Mouse (Mus musculus) hindbrain, embryonic 14.5 days (tissue): ENCODE results near the gene Ints5. TPM values are rescaled to one million over a fixed set of nuclear protein-coding genes. Genes with fewer than 3 reads are reported as not detected.

Experiments used
- ATAC-seq: fragments of 200-750 bp; cut with Nextera tagmentation; 2 replicates; pipeline ENCODE4 v1.8.0; 2017; ENCODE audit warnings: moderate number of reproducible peaks, mild to moderate bottlenecking, moderate TSS enrichment, moderate library complexity; ENCODE audit not compliant: low FRiP score
- DNase-seq: peaks from one replicate; pipeline ENCODE4 v3.0.0-alpha.2; 2015; ENCODE audit warnings: low spot score
- H3K27ac ChIP-seq: fragments of 300-500 bp; sonication (generic); 2 replicates; pipeline ENCODE4 v1.5.1; 2014; ENCODE audit warnings: mild to moderate bottlenecking, moderate library complexity
- H3K27me3 ChIP-seq: fragments of 300-500 bp; sonication (generic); 2 replicates; pipeline ENCODE4 v1.6.1; 2014; ENCODE audit warnings: mild to moderate bottlenecking, low read length, mixed read lengths; ENCODE audit not compliant: control insufficient read depth, insufficient read depth
- H3K36me3 ChIP-seq: fragments of 300-500 bp; sonication (generic); replicated peaks from 2 replicates; pipeline ENCODE4 v1.6.1; 2014; ENCODE audit not compliant: control insufficient read depth, insufficient read depth
- H3K4me1 ChIP-seq: fragments of 300-500 bp; sonication (generic); replicated peaks from 2 replicates; pipeline ENCODE4 v1.6.1; 2014; ENCODE audit warnings: antibody characterized with exemption, low read length, mixed read lengths; ENCODE audit not compliant: control insufficient read depth, insufficient read depth
- H3K4me2 ChIP-seq: fragments of 300-500 bp; sonication (generic); replicated peaks from 2 replicates; pipeline ENCODE4 v1.6.1; 2014; ENCODE audit warnings: mild to moderate bottlenecking, moderate library complexity
- H3K4me3 ChIP-seq: fragments of 300-500 bp; sonication (generic); replicated peaks from 2 replicates; pipeline ENCODE4 v1.5.1; 2014; ENCODE audit warnings: mild to moderate bottlenecking, low read length
- H3K9ac ChIP-seq: fragments of 300-500 bp; sonication (generic); 2 replicates; pipeline ENCODE4 v1.6.1; 2014
- H3K9me3 ChIP-seq: fragments of 300-500 bp; sonication (generic); 2 replicates; pipeline ENCODE4 v1.6.1; 2016; ENCODE audit warnings: low read length; ENCODE audit not compliant: control insufficient read depth
- WGBS: fragments of 180-500 bp; shearing (Covaris S2); extraction: QIAGEN DNeasy Blood & Tissue Kit; methylation state at CpG from one replicate; pipeline ENCODE4 v1.1.7; 2014; 5-methylcytosine and 5-hydroxymethylcytosine counted together
- microRNA-seq: library from miRNA; unstranded; fragments of <30 nt; microRNA quantifications from one replicate; pipeline ENCODE4, GENCODE M21; 2016
- polyA plus RNA-seq: library from polyadenylated mRNA; unstranded; fragments of >200 nt; fragmentation: Nextera tagmentation; extraction: Ambion mirVana; gene quantifications from 2 replicates; pipeline ENCODE4 v1.2.1, GENCODE M21; 2014

Gene Ints5
- polyA plus RNA-seq, 1 experiment from 2014 or later = 26.4 TPM

GRCm38 (mm10) chr19:8945251-8945650 is 52.4 kb downstream of the Ints5 start:
- ATAC-seq (no peak), DNase-seq (no peak)
- Histone ChIP-seq H3K4me3 (no peak overlapping the region), H3K4me2 (peak overlapping the region; percentile 74), H3K27me3 (no peaks in the 10 kb centered on the region), H3K4me1 (peaks cover 30% of the 10 kb centered on the region), H3K27ac (no peak overlapping the region; the same call in 1 of the 2 replicates), H3K9me3 (no peaks in the 10 kb centered on the region), H3K9ac (peak overlapping the region; percentile 96; the same call in 1 of the 2 replicates), H3K36me3 (peaks cover 67% of the 10 kb centered on the region)
- 77% methylated on average over 6 of the region's 6 CpGs for WGBS

GRCm38 (mm10) chr19:8946929-8947328 is 54.1 kb downstream of the Ints5 start:
- no peak overlapping the region for H3K4me2 ChIP-seq
- DNase-seq (no peak), ATAC-seq (no peak)
- peaks cover 24% of the 10 kb centered on the region for H3K4me1 ChIP-seq
- H3K9me3 ChIP-seq = no peaks in the 10 kb centered on the region
- no peak overlapping the region for H3K9ac ChIP-seq
- H3K36me3 ChIP-seq = peaks cover 84% of the 10 kb centered on the region
- H3K27me3 ChIP-seq = no peaks in the 10 kb centered on the region
- WGBS = 94% methylated on average over 7 of the region's 7 CpGs
- H3K27ac ChIP-seq = no peak overlapping the region
- no peak overlapping the region for H3K4me3 ChIP-seq

Small RNA genes lying within 50 kb of the gene (microRNA-seq; reads per million reads assigned to microRNA genes)
- not detected for gene Mir5136

Other genes starting within 250 kb of the Ints5 start
- gene Chrm1, start 229.2 kb upstream of the Ints5 start, polyA plus RNA-seq = 0.30 and 0.35 TPM in 2 replicates
- gene Slc3a2, start 169.6 kb upstream of the Ints5 start, polyA plus RNA-seq = 161 and 174 TPM in 2 replicates
- gene Wdr74, start 157.2 kb upstream of the Ints5 start, polyA plus RNA-seq = 80.7 and 80.8 TPM in 2 replicates
- 0.84 and 0.90 TPM in 2 replicates for gene 1700092M07Rik, start 152.3 kb upstream of the Ints5 start, polyA plus RNA-seq
- 102 and 103 TPM in 2 replicates for gene Stx5a, start 151.6 kb upstream of the Ints5 start, polyA plus RNA-seq
- gene Nxf1, start 135.9 kb upstream of the Ints5 start, polyA plus RNA-seq = 120 and 125 TPM in 2 replicates
- gene Tmem223, start 122.0 kb upstream of the Ints5 start, polyA plus RNA-seq = 209 and 273 TPM in 2 replicates
- 29.3 and 37.5 TPM in 2 replicates for gene Tmem179b, start 118.5 kb upstream of the Ints5 start, polyA plus RNA-seq
- gene Taf6l, start 106.6 kb upstream of the Ints5 start, polyA plus RNA-seq = 18.7 TPM in 2 replicates
- gene Polr2g, start 94.4 kb upstream of the Ints5 start, polyA plus RNA-seq = 134 and 145 TPM in 2 replicates
- gene Zbtb3, start 90.5 kb upstream of the Ints5 start, polyA plus RNA-seq = 6.8 and 7.1 TPM in 2 replicates
- 46.9 and 56.1 TPM in 2 replicates for gene Ttc9c, start 73.7 kb upstream of the Ints5 start, polyA plus RNA-seq
- gene Hnrnpul2, start 73.0 kb upstream of the Ints5 start, polyA plus RNA-seq = 8.0 and 8.4 TPM in 2 replicates
- gene AC129217.1, start 63.2 kb upstream of the Ints5 start, polyA plus RNA-seq = not detected in 2 replicates
- gene Bscl2, start 55.5 kb upstream of the Ints5 start, polyA plus RNA-seq = 79.9 and 89.2 TPM in 2 replicates
- 508 and 520 TPM in 2 replicates for gene Gng3, start 53.8 kb upstream of the Ints5 start, polyA plus RNA-seq
- 0.82 and 1.1 TPM in 2 replicates for gene Lrrn4cl, start 42.2 kb upstream of the Ints5 start, polyA plus RNA-seq
- 129 and 131 TPM in 2 replicates for gene Ubxn1, start 21.5 kb upstream of the Ints5 start, polyA plus RNA-seq
- 49.1 and 60.6 TPM in 2 replicates for gene Uqcc3, start 12.1 kb upstream of the Ints5 start, polyA plus RNA-seq
- 33.0 and 39.9 TPM in 2 replicates for gene Lbhd1, start 9.3 kb upstream of the Ints5 start, polyA plus RNA-seq
- gene Gm49403, start 9.1 kb upstream of the Ints5 start, polyA plus RNA-seq = not detected in 2 replicates
- gene 1810009A15Rik, start 4.2 kb upstream of the Ints5 start, polyA plus RNA-seq = 42.7 and 49.2 TPM in 2 replicates
- gene Gm49416, start 4.1 kb upstream of the Ints5 start, polyA plus RNA-seq = 2.5 TPM in 1 of 2 replicates, not detected in the other
- 76.8 and 84.1 TPM in 2 replicates for gene Ganab, start 5.1 kb downstream of the Ints5 start, polyA plus RNA-seq
- gene B3gat3, start 27.4 kb downstream of the Ints5 start, polyA plus RNA-seq = 81.6 and 83.9 TPM in 2 replicates
- 1.4 and 1.6 TPM in 2 replicates for gene Rom1, start 36.4 kb downstream of the Ints5 start, polyA plus RNA-seq
- gene Eml3, start 36.5 kb downstream of the Ints5 start, polyA plus RNA-seq = 5.8 and 6.1 TPM in 2 replicates
- gene Mta2, start 48.9 kb downstream of the Ints5 start, polyA plus RNA-seq = 29.3 and 30.3 TPM in 2 replicates
- 20.0 and 23.0 TPM in 2 replicates for gene Tut1, start 60.8 kb downstream of the Ints5 start, polyA plus RNA-seq
- 308 and 316 TPM in 2 replicates for gene Eef1g, start 74.0 kb downstream of the Ints5 start, polyA plus RNA-seq
- gene Ahnak, start 96.3 kb downstream of the Ints5 start, polyA plus RNA-seq = 4.5 and 4.9 TPM in 2 replicates
- gene Scgb1a1, start 195.0 kb downstream of the Ints5 start, polyA plus RNA-seq = not detected in 2 replicates
- 27.0 and 32.2 TPM in 2 replicates for gene Asrgl1, start 242.6 kb downstream of the Ints5 start, polyA plus RNA-seq